Mouse (Mus musculus) stomach, embryonic 16.5 days (tissue): ENCODE measurements around the gene Gripap1. TPM values are rescaled to one million over a fixed set of nuclear protein-coding genes. Genes with fewer than 3 reads are reported as not detected.

Experiments used
- microRNA counts: library from miRNA; unstranded; fragments of <30 nt; microRNA quantifications from one replicate; lab custom pipeline; 2016
- microRNA-seq: library from miRNA; unstranded; fragments of <30 nt; microRNA quantifications from one replicate; pipeline ENCODE4, GENCODE M21; 2016
- polyA plus RNA-seq: library from polyadenylated mRNA; unstranded; fragments of >200 nt; fragmentation: Nextera tagmentation; extraction: Ambion mirVana; gene quantifications from 2 replicates; pipeline ENCODE4 v1.2.1, GENCODE M21; 2015

Gripap1 gene
- polyA plus RNA-seq, 1 experiment from 2014 or later = 42.4 TPM

MicroRNAs within 50 kb of the gene (microRNA counts, 519-probe panel; counts per million panel counts)
- 2,361 counts per million, percentile 50 among the panel's probes with 10 or more counts for microRNA mmu-miR-1198 (lab: Ali Mortazavi, UCI)

Small RNA genes lying within 50 kb of the gene (microRNA-seq; reads per million reads assigned to microRNA genes)
- 23.3 reads per million, percentile 40 among the genes with 10 or more reads in this experiment for gene Mir1198

Other genes starting within 250 kb of the Gripap1 start
- 0.16 TPM in 1 of 2 replicates, not detected in the other for gene Foxp3, start 216.1 kb upstream of the Gripap1 start, polyA plus RNA-seq
- 0.89 and 1.4 TPM in 2 replicates for gene Ppp1r3f, start 215.5 kb upstream of the Gripap1 start, polyA plus RNA-seq
- gene Ccdc22, start 184.2 kb upstream of the Gripap1 start, polyA plus RNA-seq = 28.5 and 29.6 TPM in 2 replicates
- 0.05 TPM in 1 of 2 replicates, not detected in the other for gene Cacna1f, start 182.7 kb upstream of the Gripap1 start, polyA plus RNA-seq
- 9.8 and 10.3 TPM in 2 replicates for gene Syp, start 151.3 kb upstream of the Gripap1 start, polyA plus RNA-seq
- gene Prickle3, start 132.5 kb upstream of the Gripap1 start, polyA plus RNA-seq = 11.1 and 12.7 TPM in 2 replicates
- gene Plp2, start 118.4 kb upstream of the Gripap1 start, polyA plus RNA-seq = 233 and 283 TPM in 2 replicates
- gene Magix, start 108.5 kb upstream of the Gripap1 start, polyA plus RNA-seq = 0.80 and 0.87 TPM in 2 replicates
- 37.9 and 38.4 TPM in 2 replicates for gene Gpkow, start 92.6 kb upstream of the Gripap1 start, polyA plus RNA-seq
- 36.5 and 36.7 TPM in 2 replicates for gene Wdr45, start 75.4 kb upstream of the Gripap1 start, polyA plus RNA-seq
- gene Gm45208, start 67.5 kb upstream of the Gripap1 start, polyA plus RNA-seq = not detected in 2 replicates
- 59.4 and 63.1 TPM in 2 replicates for gene Praf2, start 61.3 kb upstream of the Gripap1 start, polyA plus RNA-seq
- 17.9 and 18.2 TPM in 2 replicates for gene Ccdc120, start 38.9 kb upstream of the Gripap1 start, polyA plus RNA-seq
- gene Tfe3, start 27.2 kb upstream of the Gripap1 start, polyA plus RNA-seq = 21.7 and 25.2 TPM in 2 replicates
- gene Kcnd1, start 32.5 kb downstream of the Gripap1 start, polyA plus RNA-seq = 1.7 and 2.0 TPM in 2 replicates
- gene Otud5, start 51.6 kb downstream of the Gripap1 start, polyA plus RNA-seq = 25.3 and 28.6 TPM in 2 replicates
- 10.9 and 11.1 TPM in 2 replicates for gene Pim2, start 88.5 kb downstream of the Gripap1 start, polyA plus RNA-seq
- gene Slc35a2, start 94.3 kb downstream of the Gripap1 start, polyA plus RNA-seq = 45.0 and 47.0 TPM in 2 replicates
- 99.8 and 104 TPM in 2 replicates for gene Pqbp1, start 109.5 kb downstream of the Gripap1 start, polyA plus RNA-seq
- 142 and 143 TPM in 2 replicates for gene Timm17b, start 109.6 kb downstream of the Gripap1 start, polyA plus RNA-seq
- gene Gm10491, start 118.1 kb downstream of the Gripap1 start, polyA plus RNA-seq = not detected in 2 replicates
- not detected in 2 replicates for gene Gm10490, start 119.8 kb downstream of the Gripap1 start, polyA plus RNA-seq
- gene Pcsk1n, start 130.1 kb downstream of the Gripap1 start, polyA plus RNA-seq = 7.6 and 8.6 TPM in 2 replicates
- gene Eras, start 138.8 kb downstream of the Gripap1 start, polyA plus RNA-seq = not detected in 2 replicates
- gene Hdac6, start 158.1 kb downstream of the Gripap1 start, polyA plus RNA-seq = 21.4 and 23.3 TPM in 2 replicates
- 5.6 and 6.0 TPM in 2 replicates for gene Gata1, start 188.3 kb downstream of the Gripap1 start, polyA plus RNA-seq
- 1.8 and 2.1 TPM in 2 replicates for gene Glod5, start 228.7 kb downstream of the Gripap1 start, polyA plus RNA-seq